Mouse (Mus musculus) cerebellum, adult 2 months (tissue): ENCODE measurements around the gene Itgb5. TPM values are rescaled to one million over a fixed set of nuclear protein-coding genes. Genes with fewer than 3 reads are reported as not detected.
A peak's percentile ranks its signal among the peaks of the same experiment; 100 is the strongest.

Source experiments
- DNase-seq, 2 experiments: peaks; one replicate each; pipeline ENCODE4 v3.0.0; 2021
- H3K27ac ChIP-seq: fragments of 200-500 bp; 2 replicates; pipeline ENCODE4 v1.5.1; 2012; ENCODE audit warnings: low read length, control low read depth, inconsistent platforms; ENCODE audit not compliant: insufficient read depth
- H3K27me3 ChIP-seq: fragments of 200-500 bp; 2 replicates; pipeline ENCODE4 v1.6.1; 2012; ENCODE audit warnings: inconsistent platforms, mild to moderate bottlenecking, low read length, moderate library complexity; ENCODE audit not compliant: control insufficient read depth, insufficient read depth
- H3K4me1 ChIP-seq: fragments of 200-500 bp; 2 replicates; pipeline ENCODE4 v1.6.1; 2011; ENCODE audit warnings: low read length; ENCODE audit not compliant: control insufficient read depth, insufficient read depth
- H3K4me3 ChIP-seq: fragments of 200-500 bp; replicated peaks from 2 replicates; pipeline ENCODE3; 2011; ENCODE audit warnings: mild to moderate bottlenecking, low read depth, low read length, control low read depth; ENCODE audit not compliant: insufficient read depth
- CTCF ChIP-seq: fragments of 200-500 bp; IDR thresholded peaks from 2 replicates; pipeline ENCODE4 v1.5.1; 2011; ENCODE audit warnings: low read depth, mild to moderate bottlenecking, control low read depth, low read length, moderate library complexity, borderline replicate concordance; ENCODE audit not compliant: insufficient read depth
- POLR2A ChIP-seq: fragments of 200-500 bp; IDR thresholded peaks from 2 replicates; pipeline ENCODE4 v1.6.1; 2011; ENCODE audit warnings: low read length, control low read depth, borderline replicate concordance; ENCODE audit not compliant: insufficient read depth
- WGBS: fragments of 180-500 bp; shearing (Covaris S2); methylation state at CpG from one replicate; pipeline ENCODE4 v1.1.7; 2018; 5-methylcytosine and 5-hydroxymethylcytosine counted together
- polyA plus RNA-seq: library from polyadenylated mRNA; depleted of rRNA; stranded (reverse); fragments of >200 nt; gene quantifications from 2 replicates; pipeline ENCODE4 v1.2.3, GENCODE M21; 2012

Itgb5 gene
- polyA plus RNA-seq, 1 experiment: 59.0 TPM

DNA sequence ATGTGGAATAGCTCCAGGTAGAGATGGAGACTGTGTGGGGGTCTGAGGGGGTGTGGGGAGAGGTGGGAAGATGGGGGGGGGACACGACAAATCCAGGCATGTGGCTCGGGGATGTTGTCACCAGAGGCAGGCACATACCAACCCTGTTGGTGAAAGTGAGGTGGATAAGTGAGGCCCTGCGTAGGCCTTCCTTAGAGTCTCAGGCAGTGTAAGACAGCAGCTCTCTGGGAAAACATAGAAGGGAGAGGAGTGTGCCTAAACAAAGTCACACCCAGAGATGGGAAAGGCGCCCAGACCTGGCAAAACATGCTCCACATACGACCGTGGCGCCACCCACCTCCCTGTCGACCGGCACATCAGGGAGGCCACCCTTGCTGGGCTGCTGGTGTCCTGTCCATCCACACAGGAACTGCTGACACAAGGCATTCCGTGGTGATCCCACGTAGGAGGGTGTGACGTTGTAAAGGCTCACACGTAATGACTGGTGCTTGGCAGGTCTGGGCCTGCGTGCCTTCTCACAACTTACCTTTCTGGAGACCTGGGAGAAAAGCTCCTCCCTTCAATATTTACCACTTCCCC lies 42.5 kb downstream of the Itgb5 start:
- no peak for DNase-seq
- 62% methylated on average over 14 of the region's 14 CpGs for WGBS
- Histone ChIP-seq H3K4me3 (no peak overlapping the region), H3K27me3 (no peaks in the 10 kb centered on the region), H3K4me1 (peaks cover 8% of the 10 kb centered on the region; the same call in 1 of the 2 replicates), H3K27ac (no peak overlapping the region)
- TF ChIP-seq CTCF: no peak
- TF ChIP-seq POLR2A: no peak

DNA sequence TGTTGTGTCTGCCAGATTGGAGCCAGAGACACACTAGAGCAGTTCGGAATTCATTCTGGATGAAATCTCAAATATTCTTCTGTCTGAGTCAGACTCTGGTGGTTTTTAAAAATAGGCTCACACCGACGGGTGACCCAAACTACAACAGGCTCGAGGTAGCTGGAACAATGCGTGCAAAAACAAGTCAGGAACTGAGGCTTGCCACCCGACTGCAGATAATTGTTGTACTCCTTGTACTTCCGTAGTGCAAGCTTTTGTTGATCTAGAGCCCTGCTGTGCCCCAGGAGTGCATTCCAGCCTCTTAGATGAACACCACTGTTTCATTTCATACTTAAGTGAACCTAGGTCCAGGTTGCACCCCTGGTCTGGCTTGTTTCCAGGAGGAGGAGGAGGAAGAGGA lies 43.8 kb downstream of the Itgb5 start:
- Histone ChIP-seq H3K4me3 (no peak overlapping the region), H3K4me1 (peaks cover 11% of the 10 kb centered on the region; the same call in 1 of the 2 replicates), H3K27ac (no peak overlapping the region), H3K27me3 (no peaks in the 10 kb centered on the region)
- WGBS: 51% methylated on average over 7 of the region's 7 CpGs
- DNase-seq: no peak
- TF ChIP-seq POLR2A (no peak), CTCF (no peak)

DNA sequence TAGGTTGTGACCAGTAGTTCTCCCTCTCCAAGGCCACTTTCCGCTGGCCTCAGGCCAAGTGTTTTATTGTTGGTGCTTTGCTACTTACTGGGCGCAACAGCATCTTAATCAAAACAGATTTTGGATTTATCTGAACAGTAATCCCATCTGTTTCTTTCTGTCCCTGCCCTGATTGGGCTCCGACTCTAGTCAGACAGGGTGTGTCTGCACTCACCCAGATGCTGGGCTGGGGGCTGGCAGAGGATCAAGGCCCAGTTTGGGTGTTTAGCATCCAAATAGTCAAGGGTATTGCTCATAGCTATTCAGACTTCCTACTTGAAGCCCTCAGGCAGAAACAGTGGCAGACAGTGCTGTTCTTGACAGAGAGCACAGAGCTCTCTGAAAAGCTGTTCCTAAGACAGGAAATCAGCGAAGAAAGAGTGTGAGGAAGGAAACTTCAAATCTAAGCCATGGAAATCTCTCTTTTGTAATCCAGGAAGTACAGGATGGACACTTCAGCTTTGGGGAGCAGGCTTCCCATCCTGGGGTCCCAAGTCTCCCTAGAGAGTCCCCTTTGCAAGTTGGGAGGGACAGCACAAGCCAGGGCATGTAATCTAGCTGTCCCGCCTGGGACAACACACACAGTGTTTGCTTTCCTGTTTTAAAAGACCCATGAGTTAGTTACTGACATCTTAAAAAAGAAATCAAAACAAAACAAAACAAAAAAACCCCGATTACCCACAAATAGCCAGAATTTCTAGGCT lies 48.7 kb downstream of the Itgb5 start:
- WGBS: 76% methylated on average over 6 of the region's 6 CpGs
- DNase-seq: no peak
- Histone ChIP-seq H3K27ac (no peak overlapping the region), H3K4me3 (no peak overlapping the region), H3K27me3 (no peaks in the 10 kb centered on the region), H3K4me1 (peaks cover 27% of the 10 kb centered on the region)
- no peak for TF ChIP-seq POLR2A
- no peak for TF ChIP-seq CTCF

DNA sequence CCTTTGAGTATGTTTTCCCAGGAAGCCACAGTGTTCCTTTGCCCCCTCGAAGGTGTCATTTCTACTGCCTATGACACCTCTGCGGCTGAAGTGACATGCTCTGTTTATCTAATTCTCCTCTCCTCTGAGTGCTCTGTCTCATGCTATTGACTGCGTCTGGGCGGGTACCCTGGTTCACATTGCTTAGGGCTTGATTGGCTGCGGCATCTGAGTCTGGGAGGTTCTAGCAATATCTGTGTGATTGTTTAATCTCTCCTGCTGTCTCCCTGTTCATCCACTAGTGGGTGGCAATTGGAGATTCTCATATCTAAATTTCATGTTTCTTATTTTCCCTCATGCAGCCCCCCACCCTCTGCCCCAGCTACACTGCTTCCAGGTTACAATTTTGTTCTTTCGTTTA lies 49.6 kb downstream of the Itgb5 start:
- TF ChIP-seq CTCF: no peak
- Histone ChIP-seq H3K4me3 (no peak overlapping the region), H3K4me1 (peaks cover 30% of the 10 kb centered on the region), H3K27ac (peak overlapping the region; percentile 4; the same call in 1 of the 2 replicates), H3K27me3 (no peaks in the 10 kb centered on the region)
- no peak for DNase-seq
- 82% methylated on average over 6 of the region's 6 CpGs for WGBS

DNA sequence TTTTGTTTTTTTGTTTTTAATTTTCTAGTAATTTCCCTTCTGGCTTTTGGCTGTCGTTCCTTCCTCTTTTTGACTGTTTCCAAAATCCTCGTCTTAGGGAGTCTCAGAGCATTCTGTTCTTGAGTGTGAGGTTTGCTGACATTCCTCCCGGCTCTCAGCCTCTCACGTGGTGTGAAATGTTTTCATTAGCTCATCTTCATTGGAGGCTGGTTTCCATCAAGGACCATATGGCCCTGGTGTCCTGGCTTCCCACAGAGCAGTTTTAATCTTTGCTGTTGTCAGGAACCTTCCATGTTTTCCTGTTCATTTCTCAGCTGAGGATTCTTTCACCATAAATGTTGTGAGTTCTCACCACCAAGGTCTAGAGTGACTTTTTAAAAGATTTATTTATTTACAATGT lies 50.1 kb downstream of the Itgb5 start:
- Histone ChIP-seq H3K4me3 (no peak overlapping the region), H3K27ac (0 out of 2 replicates have a peak overlapping the region, but pooled peaks have one; percentile 46), H3K4me1 (peaks cover 32% of the 10 kb centered on the region), H3K27me3 (no peaks in the 10 kb centered on the region)
- no peak for TF ChIP-seq CTCF
- TF ChIP-seq POLR2A: no peak
- peak; percentile 63 to 82 for DNase-seq
- WGBS: 6% methylated on average over 4 of the region's 4 CpGs

DNA sequence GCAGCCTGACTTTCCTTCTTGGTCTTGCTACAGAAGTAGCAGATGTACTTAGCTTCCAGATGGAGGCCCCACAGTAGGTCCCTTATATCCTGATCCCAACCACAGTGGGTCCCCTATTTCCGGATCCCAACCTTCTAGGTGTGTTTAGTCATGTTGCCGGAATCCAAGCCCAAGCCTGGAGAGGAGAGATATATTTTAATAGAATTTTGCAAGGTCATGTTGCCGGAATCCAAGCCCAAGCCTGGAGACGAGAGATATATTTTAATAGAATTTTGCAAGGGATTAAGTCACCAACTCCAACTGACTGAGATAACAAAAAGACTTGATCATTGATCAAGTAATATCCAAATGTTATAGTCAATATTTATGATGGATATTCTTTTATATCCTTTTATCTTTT lies 51.3 kb downstream of the Itgb5 start:
- H3K4me1 ChIP-seq: peaks cover 32% of the 10 kb centered on the region
- DNase-seq: no peak
- no peak for TF ChIP-seq POLR2A
- no peak for TF ChIP-seq CTCF
- no peak overlapping the region for H3K4me3 ChIP-seq
- no peaks in the 10 kb centered on the region for H3K27me3 ChIP-seq
- whole genome bisulfite sequencing: 78% methylated on average over 4 of the region's 4 CpGs
- 0 out of 2 replicates have a peak overlapping the region, but pooled peaks have one; percentile 22 for H3K27ac ChIP-seq

DNA sequence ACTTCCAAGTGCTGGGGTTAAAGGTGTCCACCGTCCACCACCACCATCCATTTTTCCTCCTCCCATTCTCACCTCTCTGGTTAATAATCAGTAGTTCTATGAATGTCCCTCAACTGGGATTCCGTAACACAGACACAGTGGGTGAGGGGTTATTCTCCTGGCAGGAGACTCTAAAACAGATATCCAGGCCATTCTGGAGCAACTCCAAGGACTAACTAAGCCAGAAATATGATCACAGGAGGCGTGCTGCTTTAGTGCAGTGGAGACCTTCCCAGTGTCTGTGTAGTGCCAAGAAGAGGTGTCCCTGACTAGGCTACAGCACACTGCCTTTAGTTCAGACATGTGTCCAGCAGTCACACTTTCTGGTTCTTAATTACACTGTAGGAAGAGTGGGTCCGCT lies 53.1 kb downstream of the Itgb5 start:
- Histone ChIP-seq H3K4me1 (peaks cover 32% of the 10 kb centered on the region), H3K4me3 (no peak overlapping the region), H3K27me3 (no peaks in the 10 kb centered on the region), H3K27ac (no peak overlapping the region; the same call in 1 of the 2 replicates)
- DNase-seq: peak; percentile 41 to 64
- TF ChIP-seq POLR2A: no peak
- TF ChIP-seq CTCF: no peak
- 24% methylated on average over 4 of the region's 4 CpGs for WGBS
